Mouse (Mus musculus) cerebellum, adult 2 months (tissue): ENCODE data around the gene AI182371.

Experiments
- CTCF ChIP-seq: fragments of 200-500 bp; IDR thresholded peaks from 2 replicates; pipeline ENCODE4 v1.5.1; 2011; ENCODE audit warnings: low read depth, mild to moderate bottlenecking, control low read depth, low read length, moderate library complexity, borderline replicate concordance; ENCODE audit not compliant: insufficient read depth
- POLR2A ChIP-seq: fragments of 200-500 bp; IDR thresholded peaks from 2 replicates; pipeline ENCODE4 v1.6.1; 2011; ENCODE audit warnings: low read length, control low read depth, borderline replicate concordance; ENCODE audit not compliant: insufficient read depth

DNA sequence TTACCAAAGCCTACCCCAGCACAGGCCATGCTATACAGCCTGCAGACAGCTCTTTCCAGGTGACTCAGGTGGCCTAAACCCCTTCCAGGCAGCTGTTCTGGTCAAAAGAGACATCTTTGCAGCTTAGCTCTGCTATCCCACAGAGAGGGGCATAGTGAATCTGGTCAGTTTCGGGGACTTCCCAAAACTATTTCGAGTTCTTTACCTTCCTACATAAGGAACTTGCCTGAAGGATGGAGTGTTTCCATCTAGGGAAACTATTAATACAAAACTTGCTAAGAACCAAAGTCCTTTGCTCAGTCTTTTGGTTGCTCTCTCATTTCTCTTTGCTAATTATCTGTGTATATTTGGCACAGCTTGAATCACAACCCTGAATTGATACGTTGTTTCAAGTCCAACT lies 40.3 kb upstream of the AI182371 start:
- TF ChIP-seq CTCF = no peak
- TF ChIP-seq POLR2A = no peak
